8 mouse cellular contexts compared by ENCODE assay signal in the genomic region with DNA sequence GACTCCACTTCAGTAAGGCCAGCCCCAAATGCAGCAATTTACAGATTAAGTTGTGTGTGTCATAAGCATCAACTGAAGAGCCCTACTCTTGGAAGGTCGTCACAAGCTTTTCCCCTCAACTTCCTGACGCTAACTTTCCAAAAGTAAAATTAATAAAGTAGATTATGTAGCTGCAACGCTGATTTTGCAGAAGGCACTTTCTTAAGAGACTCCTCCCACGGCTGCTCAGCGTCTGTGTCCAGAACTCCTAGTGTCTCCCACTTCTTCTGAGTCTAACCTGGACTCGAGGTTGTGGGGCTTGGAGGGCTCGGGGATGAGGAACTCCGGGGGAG. TPM values are rescaled to one million over a fixed set of nuclear protein-coding genes. Genes with fewer than 3 reads are reported as not detected.
DNase-seq lines count a peak whose midpoint lies in the region; ATAC-seq and TF ChIP-seq lines count a peak whose summit lies in the region.

No protein-coding gene starts in this region.

- under 1% methylated on average over 8 of the region's 8 CpGs for WGBS in kidney, embryonic 15.5 days
- 1% methylated on average over 8 of the region's 8 CpGs for WGBS in hindbrain, embryonic 12.5 days
- WGBS in midbrain, embryonic 13.5 days = 0% methylated on average over 8 of the region's 8 CpGs

- TF ChIP-seq POLR2A in bone marrow macrophage, adult 2 months (IDR thresholded peaks at IDR 0.05; ENCODE audit: borderline replicate concordance, low read depth, low read length) = no peak

- H3K9me3 ChIP-seq in kidney, embryonic 15.5 days (replicated peaks) = no peaks in the 10 kb centered on the region
- no peaks in the 10 kb centered on the region for H3K9me3 ChIP-seq in hindbrain, embryonic 12.5 days (replicated peaks)
- H3K9me3 ChIP-seq in midbrain, embryonic 13.5 days = no peaks in the 10 kb centered on the region

- H3K4me3 ChIP-seq in kidney, embryonic 15.5 days (replicated peaks) = peak overlapping the region; percentile 89
- H3K4me3 ChIP-seq in bone marrow macrophage, adult 2 months (ENCODE audit: insufficient read depth, low read length) = peak overlapping the region; percentile 99
- peak overlapping the region; percentile 92 for H3K4me3 ChIP-seq in hindbrain, embryonic 12.5 days
- peak overlapping the region; percentile 80 for H3K4me3 ChIP-seq in midbrain, embryonic 13.5 days (replicated peaks)

- H3K9ac ChIP-seq in kidney, embryonic 15.5 days = peak overlapping the region; percentile 96
- H3K9ac ChIP-seq in hindbrain, embryonic 12.5 days = peak overlapping the region; percentile 93
- peak overlapping the region; percentile 95 for H3K9ac ChIP-seq in midbrain, embryonic 13.5 days (replicated peaks)

- H3K4me2 ChIP-seq in kidney, embryonic 15.5 days = peak overlapping the region; percentile 89
- H3K4me2 ChIP-seq in hindbrain, embryonic 12.5 days (replicated peaks) = peak overlapping the region; percentile 83
- peak overlapping the region; percentile 92 for H3K4me2 ChIP-seq in midbrain, embryonic 13.5 days (replicated peaks)

- no peak for DNase-seq in kidney, adult 8-10 months
- no peak for DNase-seq in cerebellum, adult 11-12 months
- DNase-seq in adrenal gland, adult (ENCODE audit: inconsistent age in 2 of 2, low spot score in 1 of 2) = no peak

- TF ChIP-seq CTCF in bone marrow macrophage, adult 2 months (IDR thresholded peaks at IDR 0.05; ENCODE audit: low read depth, low read length) = no peak

- H3K27me3 ChIP-seq in kidney, embryonic 15.5 days = no peaks in the 10 kb centered on the region
- H3K27me3 ChIP-seq in hindbrain, embryonic 12.5 days = no peaks in the 10 kb centered on the region
- no peaks in the 10 kb centered on the region for H3K27me3 ChIP-seq in midbrain, embryonic 13.5 days

- H3K4me1 ChIP-seq in kidney, embryonic 15.5 days = peaks cover 33% of the 10 kb centered on the region
- H3K4me1 ChIP-seq in bone marrow macrophage, adult 2 months (ENCODE audit: control insufficient read depth, insufficient read depth, low read length) = peaks cover 30% of the 10 kb centered on the region
- H3K4me1 ChIP-seq in hindbrain, embryonic 12.5 days = peaks cover 10% of the 10 kb centered on the region
- peaks cover 16% of the 10 kb centered on the region for H3K4me1 ChIP-seq in midbrain, embryonic 13.5 days (replicated peaks)

- no peak for ATAC-seq in kidney, embryonic 15.5 days (replicated peaks; ENCODE audit: low FRiP score)
- ATAC-seq in hindbrain, embryonic 12.5 days (ENCODE audit: low FRiP score) = no peak; the same call in 1 of the 2 replicates
- no peak; the same call in 1 of the 2 replicates for ATAC-seq in midbrain, embryonic 13.5 days
- no peak for ATAC-seq in inflammation-experienced regulatory T-cells, adult 6 months

- H3K36me3 ChIP-seq in kidney, embryonic 15.5 days = no peaks in the 10 kb centered on the region
- H3K36me3 ChIP-seq in hindbrain, embryonic 12.5 days = no peaks in the 10 kb centered on the region
- no peaks in the 10 kb centered on the region for H3K36me3 ChIP-seq in midbrain, embryonic 13.5 days

- peak overlapping the region; percentile 99 for H3K27ac ChIP-seq in kidney, embryonic 15.5 days
- peak overlapping the region; percentile 85; the same call in 1 of the 2 replicates for H3K27ac ChIP-seq in bone marrow macrophage, adult 2 months (ENCODE audit: insufficient read depth, low read depth, low read length)
- H3K27ac ChIP-seq in hindbrain, embryonic 12.5 days = peak overlapping the region; percentile 94; the same call in 1 of the 2 replicates
- peak overlapping the region; percentile 92; the same call in 1 of the 2 replicates for H3K27ac ChIP-seq in midbrain, embryonic 13.5 days

RNA-seq across cellular contexts. Expression of gene Galnt7, which starts 1.5 kb away (rescaled TPM):
- polyA plus RNA-seq in kidney, embryonic 15.5 days (2015; fragmentation: Nextera tagmentation; extraction: Ambion mirVana) = 21.5 and 25.2 TPM in 2 replicates
- 24.7 and 25.3 TPM in 2 replicates for polyA plus RNA-seq in bone marrow macrophage, adult 2 months (2012; ENCODE audit: insufficient read depth, insufficient read length, missing spikeins)
- polyA plus RNA-seq in hindbrain, embryonic 12.5 days (2016; fragmentation: Nextera tagmentation; extraction: Ambion mirVana) = 17.0 and 17.8 TPM in 2 replicates
- 10.5 and 10.8 TPM in 2 replicates for polyA plus RNA-seq in midbrain, embryonic 13.5 days (2015; fragmentation: Nextera tagmentation; extraction: Ambion mirVana)
- polyA plus RNA-seq in inflammation-experienced regulatory T-cells, adult 6 months (2017; shearing (Covaris generic)) = 10 to 100 TPM; 27.5 to 30.5 (median 29.3) TPM
